Mouse (Mus musculus): ENCODE results near the gene Gm10271.

Gene Gm10271

GRCm38 (mm10) chr10:116978841-116979240 lies 6.4 kb upstream of the Gm10271 start:
- DNase-seq (ENCODE audit: low spot score): no peak

GRCm38 (mm10) chr10:116977858-116978257 lies 5.4 kb upstream of the Gm10271 start:
- no peak for DNase-seq (ENCODE audit: low spot score)

- DNase-seq (ENCODE audit: low spot score): no peak
Measured at GRCm38 (mm10) chr10:116977455-116977854, 5.0 kb upstream of the Gm10271 start.

GRCm38 (mm10) chr10:116968741-116969140 lies 3.7 kb downstream of the Gm10271 start:
- no peak for DNase-seq (ENCODE audit: low spot score)

GRCm38 (mm10) chr10:116966065-116966464 lies 6.3 kb downstream of the Gm10271 start:
- no peak for DNase-seq (ENCODE audit: low spot score)

- no peak for DNase-seq (ENCODE audit: low spot score)
Measured at GRCm38 (mm10) chr10:116965297-116965696, 7.1 kb downstream of the Gm10271 start.

- no peak for DNase-seq (ENCODE audit: low spot score)
Measured at GRCm38 (mm10) chr10:116964571-116964970, 7.8 kb downstream of the Gm10271 start.

GRCm38 (mm10) chr10:116964084-116964483 lies 8.3 kb downstream of the Gm10271 start:
- DNase-seq (ENCODE audit: low spot score): no peak

- DNase-seq (ENCODE audit: low spot score): peak; percentile 12
Measured at GRCm38 (mm10) chr10:116962803-116963202, 9.6 kb downstream of the Gm10271 start.

- DNase-seq (ENCODE audit: low spot score): no peak
Measured at GRCm38 (mm10) chr10:116962152-116962551, 10.3 kb downstream of the Gm10271 start.

GRCm38 (mm10) chr10:116957867-116958551 lies 14.4 kb downstream of the Gm10271 start:
- no peak for DNase-seq (ENCODE audit: low spot score)

- no peak for DNase-seq (ENCODE audit: low spot score)
Measured at GRCm38 (mm10) chr10:116956483-116957158, 15.8 kb downstream of the Gm10271 start.

GRCm38 (mm10) chr10:116955191-116955590 lies 17.2 kb downstream of the Gm10271 start:
- DNase-seq (ENCODE audit: low spot score): no peak

GRCm38 (mm10) chr10:116950886-116951285 lies 21.5 kb downstream of the Gm10271 start:
- no peak for DNase-seq (ENCODE audit: low spot score)

GRCm38 (mm10) chr10:116950009-116950769 lies 22.2 kb downstream of the Gm10271 start, which contains the start of gene Rab3ip:
TSS of gene Rab3ip (minus strand) at chr10:116950769.
- peak; percentile 88 for DNase-seq (ENCODE audit: low spot score)

GRCm38 (mm10) chr10:116949111-116950008 lies 23.0 kb downstream of the Gm10271 start:
- DNase-seq (ENCODE audit: low spot score): peak; percentile 35

- DNase-seq (ENCODE audit: low spot score): no peak
Measured at GRCm38 (mm10) chr10:116948414-116948813, 24.0 kb downstream of the Gm10271 start.

GRCm38 (mm10) chr10:116944940-116945339 lies 27.5 kb downstream of the Gm10271 start:
- DNase-seq (ENCODE audit: low spot score): no peak

- no peak for DNase-seq (ENCODE audit: low spot score)
Measured at GRCm38 (mm10) chr10:116944144-116944543, 28.3 kb downstream of the Gm10271 start.

GRCm38 (mm10) chr10:116943025-116943424 lies 29.4 kb downstream of the Gm10271 start:
- DNase-seq (ENCODE audit: low spot score): peak; percentile 42

- no peak for DNase-seq (ENCODE audit: low spot score)
Measured at GRCm38 (mm10) chr10:116935028-116935427, 37.4 kb downstream of the Gm10271 start.

GRCm38 (mm10) chr10:116933794-116934193 lies 38.6 kb downstream of the Gm10271 start:
- DNase-seq (ENCODE audit: low spot score): no peak

All from T-cell, adult 2 months (primary cell).